Mouse (Mus musculus): ENCODE measurements around the gene Ddr2. TPM values are rescaled to one million over a fixed set of nuclear protein-coding genes. Genes with fewer than 3 reads are reported as not detected.

The Ddr2 gene
- total and polyA plus RNA-seq, 2 experiments from 2014 or later: 7.2 to 11.2 TPM

- H3K4me1 ChIP-seq (ENCODE audit: control insufficient read depth, insufficient read depth): peaks cover 3% of the 10 kb centered on the region; the same call in 1 of the 2 replicates
- no peak overlapping the region for H3K27ac ChIP-seq (ENCODE audit: low read depth)
- ATAC-seq (ENCODE audit: insufficient read depth, low read depth) (no peak), DNase-seq (ENCODE audit: low spot score) (no peak)
- 0 out of 2 replicates have a peak, but pooled peaks cover 4% of the 10 kb centered on the region for H3K9me3 ChIP-seq (replicated peaks; ENCODE audit: control insufficient read depth, low read length)
- no peak overlapping the region for H3K4me2 ChIP-seq (ENCODE audit: low read depth, low read length)
- peaks cover 17% of the 10 kb centered on the region for H3K36me3 ChIP-seq (replicated peaks; ENCODE audit: control insufficient read depth, insufficient read depth, low read length)
- TF ChIP-seq CTCF (IDR thresholded peaks at IDR 0.05; ENCODE audit: low read depth): no peak
- TF ChIP-seq EP300 (IDR thresholded peaks at IDR 0.05; ENCODE audit: low read depth): no peak
- no peaks in the 10 kb centered on the region for H3K27me3 ChIP-seq (ENCODE audit: control insufficient read depth, insufficient read depth, low read length)
- no peak overlapping the region for H3K9ac ChIP-seq (replicated peaks; ENCODE audit: low read depth, low read length)
- H3K4me3 ChIP-seq (ENCODE audit: low read depth, low read length): no peak overlapping the region
- WGBS: 77% methylated on average over 6 of the region's 6 CpGs
These were observed 162.9 kb downstream of the Ddr2 start for GRCm38 (mm10) chr1:169947654-169948053.

GRCm38 (mm10) chr1:169946004-169946403, 164.6 kb downstream of the Ddr2 start:
- TF ChIP-seq CTCF (IDR thresholded peaks at IDR 0.05; ENCODE audit: low read depth): no peak
- no peak for TF ChIP-seq EP300 (IDR thresholded peaks at IDR 0.05; ENCODE audit: low read depth)
- no peak overlapping the region for H3K4me3 ChIP-seq (ENCODE audit: low read depth, low read length)
- DNase-seq (ENCODE audit: low spot score): no peak
- peaks cover 3% of the 10 kb centered on the region; the same call in 1 of the 2 replicates for H3K36me3 ChIP-seq (replicated peaks; ENCODE audit: control insufficient read depth, insufficient read depth, low read length)
- 0 out of 2 replicates have a peak, but pooled peaks cover 4% of the 10 kb centered on the region for H3K9me3 ChIP-seq (replicated peaks; ENCODE audit: control insufficient read depth, low read length)
- H3K4me2 ChIP-seq (ENCODE audit: low read depth, low read length): no peak overlapping the region
- WGBS: 67% methylated on average over 3 of the region's 3 CpGs
- H3K27ac ChIP-seq (ENCODE audit: low read depth): no peak overlapping the region
- no peak overlapping the region for H3K9ac ChIP-seq (replicated peaks; ENCODE audit: low read depth, low read length)
- H3K4me1 ChIP-seq (ENCODE audit: control insufficient read depth, insufficient read depth): peaks cover 3% of the 10 kb centered on the region; the same call in 1 of the 2 replicates
- no peak for ATAC-seq (ENCODE audit: insufficient read depth, low read depth)
- H3K27me3 ChIP-seq (ENCODE audit: control insufficient read depth, insufficient read depth, low read length): no peaks in the 10 kb centered on the region

DNA sequence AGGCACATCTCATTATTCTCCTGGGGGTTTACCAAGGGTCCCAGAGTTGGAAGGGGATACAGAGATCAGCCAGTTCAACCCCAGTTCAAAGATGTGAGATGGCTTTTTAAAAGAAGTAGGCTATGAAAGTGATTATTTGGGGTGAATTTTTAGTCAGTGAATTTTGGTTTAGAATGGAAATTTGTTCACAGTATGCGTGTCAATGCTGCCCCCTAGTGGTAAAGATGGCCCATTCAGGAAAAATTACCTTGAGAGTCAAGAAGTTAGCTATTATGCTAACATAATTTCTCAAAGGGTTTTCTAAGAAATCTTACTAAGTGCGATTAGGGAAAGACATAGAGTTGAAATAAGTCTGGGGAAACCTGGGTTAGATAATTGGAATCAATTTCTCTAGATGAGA, 171.2 kb downstream of the Ddr2 start:
- DNase-seq (ENCODE audit: low spot score): peak; percentile 26

GRCm38 (mm10) chr1:169934005-169934725, 176.4 kb downstream of the Ddr2 start:
- Histone ChIP-seq H3K4me2 (ENCODE audit: low read depth, low read length) (peak overlapping the region; percentile 43), H3K36me3 (replicated peaks; ENCODE audit: control insufficient read depth, insufficient read depth, low read length) (no peaks in the 10 kb centered on the region), H3K27ac (ENCODE audit: low read depth) (no peak overlapping the region), H3K9me3 (replicated peaks; ENCODE audit: control insufficient read depth, low read length) (no peaks in the 10 kb centered on the region), H3K27me3 (ENCODE audit: control insufficient read depth, insufficient read depth, low read length) (no peaks in the 10 kb centered on the region), H3K9ac (replicated peaks; ENCODE audit: low read depth, low read length) (no peak overlapping the region), H3K4me3 (ENCODE audit: low read depth, low read length) (peak overlapping the region; percentile 21), H3K4me1 (ENCODE audit: control insufficient read depth, insufficient read depth) (no peaks in the 10 kb centered on the region)
- ATAC-seq (ENCODE audit: insufficient read depth, low read depth) (no peak), DNase-seq (ENCODE audit: low spot score) (peak; percentile 57)
- 33% methylated on average over 16 of the region's 16 CpGs for WGBS
- TF ChIP-seq EP300 (IDR thresholded peaks at IDR 0.05; ENCODE audit: low read depth) (no peak), CTCF (IDR thresholded peaks at IDR 0.05; ENCODE audit: low read depth) (peak; percentile 68)

More for the DNA sequence above, 171.2 kb downstream of the Ddr2 start:
- no peak overlapping the region for H3K9ac ChIP-seq (replicated peaks; ENCODE audit: low read depth, low read length)
- H3K4me1 ChIP-seq (ENCODE audit: control insufficient read depth, insufficient read depth): no peaks in the 10 kb centered on the region
- H3K9me3 ChIP-seq (replicated peaks; ENCODE audit: control insufficient read depth, low read length): no peaks in the 10 kb centered on the region
- H3K4me2 ChIP-seq (ENCODE audit: low read depth, low read length): no peak overlapping the region
- H3K27me3 ChIP-seq (ENCODE audit: control insufficient read depth, insufficient read depth, low read length): no peaks in the 10 kb centered on the region
- H3K27ac ChIP-seq (ENCODE audit: low read depth): no peak overlapping the region
- no peaks in the 10 kb centered on the region for H3K36me3 ChIP-seq (replicated peaks; ENCODE audit: control insufficient read depth, insufficient read depth, low read length)
- TF ChIP-seq CTCF (IDR thresholded peaks at IDR 0.05; ENCODE audit: low read depth): peak; percentile 75
- no peak for TF ChIP-seq EP300 (IDR thresholded peaks at IDR 0.05; ENCODE audit: low read depth)
- ATAC-seq (ENCODE audit: insufficient read depth, low read depth): no peak
- whole genome bisulfite sequencing: 7% methylated on average over 2 of the region's 2 CpGs
- H3K4me3 ChIP-seq (ENCODE audit: low read depth, low read length): no peak overlapping the region

DNA sequence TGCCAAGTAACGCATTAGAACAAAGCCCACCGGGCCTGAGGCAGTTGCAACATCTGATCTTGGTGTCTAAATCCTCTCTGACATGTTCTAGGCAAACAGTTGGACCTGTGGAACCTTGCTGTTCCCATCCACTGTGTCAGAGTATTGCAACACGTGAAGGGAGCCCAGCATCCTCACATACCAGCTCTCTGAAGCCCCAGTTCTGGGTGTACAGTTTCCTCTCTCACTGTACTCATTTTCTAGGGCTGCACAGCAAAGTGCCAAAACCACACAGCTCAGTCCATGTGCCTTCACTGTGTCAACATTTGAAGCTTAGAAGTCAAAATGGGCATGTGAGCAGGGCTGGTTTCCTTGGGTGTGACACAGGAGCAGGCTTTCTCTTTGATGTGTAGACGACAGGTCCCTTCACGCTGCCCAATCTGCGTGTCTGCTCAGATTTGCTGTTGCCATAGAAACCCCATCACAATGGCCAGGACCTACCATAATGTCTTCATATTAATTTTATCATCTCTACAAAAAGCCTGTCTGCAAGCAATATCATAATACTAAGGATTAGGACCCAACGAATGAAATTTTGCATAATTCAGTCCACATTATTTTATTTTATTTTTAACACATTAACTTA, 178.3 kb downstream of the Ddr2 start:
- DNase-seq (ENCODE audit: low spot score): no peak

More for the DNA sequence above, 178.3 kb downstream of the Ddr2 start:
- Histone ChIP-seq H3K4me1 (ENCODE audit: control insufficient read depth, insufficient read depth) (no peaks in the 10 kb centered on the region), H3K9me3 (replicated peaks; ENCODE audit: control insufficient read depth, low read length) (no peaks in the 10 kb centered on the region), H3K4me2 (ENCODE audit: low read depth, low read length) (no peak overlapping the region), H3K27me3 (ENCODE audit: control insufficient read depth, insufficient read depth, low read length) (no peaks in the 10 kb centered on the region), H3K36me3 (replicated peaks; ENCODE audit: control insufficient read depth, insufficient read depth, low read length) (no peaks in the 10 kb centered on the region), H3K4me3 (ENCODE audit: low read depth, low read length) (no peak overlapping the region), H3K9ac (replicated peaks; ENCODE audit: low read depth, low read length) (no peak overlapping the region), H3K27ac (ENCODE audit: low read depth) (no peak overlapping the region)
- TF ChIP-seq CTCF (IDR thresholded peaks at IDR 0.05; ENCODE audit: low read depth) (no peak), EP300 (IDR thresholded peaks at IDR 0.05; ENCODE audit: low read depth) (no peak)
- 75% methylated on average over 7 of the region's 7 CpGs for WGBS
- ATAC-seq (ENCODE audit: insufficient read depth, low read depth): no peak

All from heart, postnatal 0 days (tissue).